Mouse (Mus musculus): Measurements from ENCODE around the gene Rpl31. TPM values are rescaled to one million over a fixed set of nuclear protein-coding genes. Genes with fewer than 3 reads are reported as not detected.

Rpl31 gene
- polyA plus RNA-seq, 1 experiment from 2014 or later: 451 TPM

DNA sequence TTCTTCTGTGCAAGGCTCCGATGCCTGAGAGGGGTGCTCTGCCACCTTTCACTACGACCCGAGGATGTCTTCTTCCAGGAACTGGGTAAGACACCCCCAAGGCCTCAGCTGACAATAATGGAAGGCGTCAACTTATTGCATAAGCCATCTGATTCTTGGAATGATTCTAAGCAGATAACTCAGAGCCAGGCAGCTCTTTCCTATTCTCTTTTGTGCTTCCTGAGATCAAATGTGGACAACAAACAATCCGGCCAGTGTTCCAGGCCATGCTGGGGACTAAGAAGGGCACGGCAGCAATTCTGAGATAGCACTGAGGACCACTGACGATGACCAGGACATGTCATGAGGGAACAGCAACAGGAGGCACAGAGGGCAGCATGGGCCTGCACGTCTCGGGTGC is 51.2 kb downstream of the Rpl31 start:
- H3K36me3 ChIP-seq (ENCODE audit: control insufficient read depth, insufficient read depth, low read length): no peaks in the 10 kb centered on the region
- no peak overlapping the region for H3K27ac ChIP-seq (ENCODE audit: low read depth, low read length)
- ATAC-seq (ENCODE audit: insufficient read depth, low FRiP score, low TSS enrichment) (no peak), DNase-seq (ENCODE audit: low spot score) (no peak)
- no peaks in the 10 kb centered on the region for H3K27me3 ChIP-seq (ENCODE audit: control insufficient read depth, insufficient read depth, low read length)
- WGBS: 87% methylated on average over 9 of the region's 9 CpGs
- H3K4me3 ChIP-seq (ENCODE audit: low read depth, low read length): no peak overlapping the region
- no peaks in the 10 kb centered on the region for H3K4me1 ChIP-seq (ENCODE audit: control insufficient read depth, insufficient read depth, low read length)
- no peak overlapping the region for H3K4me2 ChIP-seq (ENCODE audit: low read depth)
- H3K9ac ChIP-seq (ENCODE audit: low read length): no peak overlapping the region
- H3K9me3 ChIP-seq (ENCODE audit: control insufficient read depth, low read length): no peaks in the 10 kb centered on the region

DNA sequence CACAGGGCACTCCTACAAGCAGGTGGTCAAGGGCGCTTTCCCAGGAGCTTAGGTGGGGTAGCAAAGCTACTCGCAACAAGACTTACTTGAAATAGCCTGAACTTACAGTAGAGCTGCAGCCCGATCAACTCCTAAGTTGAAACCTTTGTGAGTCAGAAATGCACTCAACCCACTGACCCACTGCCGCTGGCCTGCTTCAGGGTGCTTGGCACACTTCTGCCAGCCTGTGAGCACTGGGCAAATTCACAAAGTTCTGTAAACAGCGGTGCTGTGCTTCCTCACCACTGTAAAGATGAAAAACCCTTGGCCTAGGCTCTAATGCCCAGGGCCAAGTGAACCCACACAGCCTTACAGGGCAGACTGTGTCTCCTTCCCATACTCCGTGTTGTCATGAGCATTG is 53.3 kb downstream of the Rpl31 start:
- Histone ChIP-seq H3K9ac (ENCODE audit: low read length) (no peak overlapping the region), H3K4me1 (ENCODE audit: control insufficient read depth, insufficient read depth, low read length) (no peaks in the 10 kb centered on the region), H3K4me3 (ENCODE audit: low read depth, low read length) (no peak overlapping the region), H3K4me2 (ENCODE audit: low read depth) (no peak overlapping the region), H3K9me3 (ENCODE audit: control insufficient read depth, low read length) (no peaks in the 10 kb centered on the region), H3K36me3 (ENCODE audit: control insufficient read depth, insufficient read depth, low read length) (no peaks in the 10 kb centered on the region), H3K27me3 (ENCODE audit: control insufficient read depth, insufficient read depth, low read length) (no peaks in the 10 kb centered on the region), H3K27ac (ENCODE audit: low read depth, low read length) (no peak overlapping the region)
- DNase-seq (ENCODE audit: low spot score): no peak
- ATAC-seq (ENCODE audit: insufficient read depth, low FRiP score, low TSS enrichment): no peak
- 93% methylated on average over 6 of the region's 6 CpGs for WGBS

Other genes with a start within 250 kb of the Rpl31 start
- gene Npas2, start 174.1 kb upstream of the Rpl31 start, polyA plus RNA-seq (2014; fragmentation: Nextera tagmentation; extraction: Ambion mirVana): 0.17 and 0.38 TPM in 2 replicates
- 6.4 and 7.3 TPM in 2 replicates for gene Tbc1d8, start 110.9 kb downstream of the Rpl31 start, polyA plus RNA-seq (2014; fragmentation: Nextera tagmentation; extraction: Ambion mirVana)
- 29.9 and 33.5 TPM in 2 replicates for gene Cnot11, start 167.2 kb downstream of the Rpl31 start, polyA plus RNA-seq (2014; fragmentation: Nextera tagmentation; extraction: Ambion mirVana)
- 29.0 and 29.1 TPM in 2 replicates for gene Rnf149, start 209.6 kb downstream of the Rpl31 start, polyA plus RNA-seq (2014; fragmentation: Nextera tagmentation; extraction: Ambion mirVana)